Mouse (Mus musculus) stomach, postnatal 0 days (tissue): ENCODE data around the gene Ndufa10.

Source experiments
- CTCF ChIP-seq: IDR thresholded peaks from 2 replicates; pipeline ENCODE4 v1.5.1; 2016; ENCODE audit warnings: antibody characterized with exemption, low read depth, mild to moderate bottlenecking, moderate library complexity
- EP300 ChIP-seq: optimal IDR thresholded peaks from 2 replicates; pipeline ENCODE3; 2016; ENCODE audit warnings: antibody characterized with exemption

GRCm38 (mm10) chr1:92400556-92400955 lies 73.1 kb downstream of the Ndufa10 start:
- no peak for TF ChIP-seq CTCF
- no peak for TF ChIP-seq EP300
